Mouse (Mus musculus): ENCODE measurements at regions not wholly inside any gene's neighbourhood (a gene's known extent, or its start where the extent isn't known, plus 50 kb on each side); places are given as distances from the start of the nearest gene placed in this dataset.

DNA sequence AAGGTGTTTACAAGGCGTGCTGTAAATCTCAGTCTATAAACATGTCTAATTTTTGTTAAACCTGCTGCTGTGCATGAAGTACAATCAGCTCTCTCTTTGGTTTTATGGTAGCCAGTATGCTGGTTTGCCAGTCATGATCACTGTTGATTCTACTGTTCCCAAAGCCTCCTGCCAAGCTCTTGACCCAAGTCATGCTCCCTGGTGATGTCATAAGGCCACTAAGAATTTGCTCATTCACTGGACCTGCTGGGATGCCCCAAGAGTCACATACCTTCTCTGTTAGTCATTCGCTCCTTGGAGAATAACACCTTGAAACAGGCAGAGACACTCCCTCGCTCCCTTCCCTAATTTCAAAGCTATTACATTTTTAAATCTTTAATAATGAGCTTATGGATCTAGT is 207.2 kb downstream of the Npr3 start:
- TF ChIP-seq FOSL1 (IDR thresholded peaks at IDR 0.05; ENCODE audit: insufficient read depth, low read length, poor library complexity, severe bottlenecking): no peak
- no peak for TF ChIP-seq CEBPB (IDR thresholded peaks at IDR 0.05; ENCODE audit: low read depth)
- no peak for TF ChIP-seq MAX (IDR thresholded peaks at IDR 0.05)
- no peak for TF ChIP-seq MYOD1 (IDR thresholded peaks at IDR 0.05; ENCODE audit: control insufficient read depth, insufficient read length, low read depth)
- TF ChIP-seq CTCF (IDR thresholded peaks at IDR 0.05; ENCODE audit: control insufficient read depth, insufficient read depth, insufficient read length): no peak
- no peak for TF ChIP-seq USF1 (IDR thresholded peaks at IDR 0.05; ENCODE audit: low read depth)
- no peak for TF ChIP-seq MYOG (IDR thresholded peaks at IDR 0.05; ENCODE audit: control insufficient read depth, extremely low read depth, insufficient read length)
- H3ac ChIP-seq (ENCODE audit: control insufficient read depth, insufficient read length, low read depth): no peak overlapping the region
- H3K27me3 ChIP-seq (ENCODE audit: control insufficient read depth, insufficient read depth, insufficient read length): no peaks in the 10 kb centered on the region
- no peak overlapping the region for H3K4me3 ChIP-seq (ENCODE audit: insufficient read depth, poor library complexity, severe bottlenecking)
- H3K79me3 ChIP-seq (ENCODE audit: low read depth): no peaks in the 10 kb centered on the region
- no peaks in the 10 kb centered on the region for H3K36me3 ChIP-seq (ENCODE audit: control insufficient read depth, insufficient read depth)
- H3K79me2 ChIP-seq (ENCODE audit: control insufficient read depth, insufficient read depth): no peaks in the 10 kb centered on the region

DNA sequence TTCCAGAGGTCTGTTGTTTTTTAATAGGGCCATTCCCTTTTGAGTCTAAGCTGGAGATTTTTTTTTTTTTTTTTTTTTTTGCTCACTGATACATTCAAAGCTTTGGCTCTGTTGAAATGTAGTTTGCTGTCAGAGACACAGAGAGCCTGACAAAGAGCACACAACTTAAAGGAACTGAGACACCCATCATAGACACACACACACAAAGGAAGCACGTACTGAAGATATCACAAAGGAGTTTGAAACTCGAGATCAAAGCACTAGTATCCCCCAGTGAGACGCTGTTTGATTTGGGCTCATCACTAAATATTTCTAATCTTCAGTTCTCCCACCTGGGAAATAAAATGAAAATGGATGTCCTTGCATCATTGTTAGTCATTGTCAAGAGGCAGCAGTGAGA is 210.0 kb downstream of the Npr3 start:
- Histone ChIP-seq H3K36me3 (ENCODE audit: control insufficient read depth, insufficient read depth) (no peaks in the 10 kb centered on the region), H3K27me3 (ENCODE audit: control insufficient read depth, insufficient read depth, insufficient read length) (no peaks in the 10 kb centered on the region), H3ac (ENCODE audit: control insufficient read depth, insufficient read length, low read depth) (no peak overlapping the region), H3K4me3 (ENCODE audit: insufficient read depth, poor library complexity, severe bottlenecking) (no peak overlapping the region), H3K79me2 (ENCODE audit: control insufficient read depth, insufficient read depth) (no peaks in the 10 kb centered on the region), H3K79me3 (ENCODE audit: low read depth) (no peaks in the 10 kb centered on the region)
- TF ChIP-seq USF1 (IDR thresholded peaks at IDR 0.05; ENCODE audit: low read depth) (no peak), FOSL1 (IDR thresholded peaks at IDR 0.05; ENCODE audit: insufficient read depth, low read length, poor library complexity, severe bottlenecking) (no peak), CEBPB (IDR thresholded peaks at IDR 0.05; ENCODE audit: low read depth) (no peak), CTCF (IDR thresholded peaks at IDR 0.05; ENCODE audit: control insufficient read depth, insufficient read depth, insufficient read length) (no peak), MYOG (IDR thresholded peaks at IDR 0.05; ENCODE audit: control insufficient read depth, extremely low read depth, insufficient read length) (no peak), MYOD1 (IDR thresholded peaks at IDR 0.05; ENCODE audit: control insufficient read depth, insufficient read length, low read depth) (no peak), MAX (IDR thresholded peaks at IDR 0.05) (no peak)

DNA sequence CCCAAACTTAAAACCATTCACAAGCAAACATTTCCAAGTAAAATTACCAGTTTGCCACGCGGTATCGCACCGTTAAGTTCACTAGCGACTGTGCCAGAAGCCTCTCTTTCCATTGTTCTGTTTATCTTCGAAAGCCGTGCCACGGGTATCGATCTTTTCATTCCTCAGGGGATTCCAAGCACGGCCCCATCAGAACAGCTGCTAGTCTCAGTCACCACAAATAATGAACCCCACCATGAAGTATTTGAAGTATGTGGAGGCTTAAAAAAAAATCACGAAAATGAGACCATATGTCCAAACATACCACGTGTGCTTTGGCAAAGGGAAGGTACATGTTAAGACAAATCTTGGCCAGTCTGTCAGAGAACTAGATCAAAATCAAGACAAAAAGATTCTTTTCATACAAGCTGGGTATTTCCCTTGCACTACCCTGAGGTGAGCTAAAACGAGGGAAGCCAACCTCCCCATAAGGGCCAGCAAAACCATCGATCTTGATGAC is 213.3 kb downstream of the Npr3 start:
- H3ac ChIP-seq (ENCODE audit: control insufficient read depth, insufficient read length, low read depth): no peak overlapping the region
- no peaks in the 10 kb centered on the region for H3K79me3 ChIP-seq (ENCODE audit: low read depth)
- TF ChIP-seq MYOD1 (IDR thresholded peaks at IDR 0.05; ENCODE audit: control insufficient read depth, insufficient read length, low read depth) (peak; percentile 79), CEBPB (IDR thresholded peaks at IDR 0.05; ENCODE audit: low read depth) (no peak), USF1 (IDR thresholded peaks at IDR 0.05; ENCODE audit: low read depth) (peak; percentile 77), CTCF (IDR thresholded peaks at IDR 0.05; ENCODE audit: control insufficient read depth, insufficient read depth, insufficient read length) (no peak), MYOG (IDR thresholded peaks at IDR 0.05; ENCODE audit: control insufficient read depth, extremely low read depth, insufficient read length) (no peak), MAX (IDR thresholded peaks at IDR 0.05) (peak; percentile 68)
- no peaks in the 10 kb centered on the region for H3K27me3 ChIP-seq (ENCODE audit: control insufficient read depth, insufficient read depth, insufficient read length)
- no peaks in the 10 kb centered on the region for H3K36me3 ChIP-seq (ENCODE audit: control insufficient read depth, insufficient read depth)
- no peak overlapping the region for H3K4me3 ChIP-seq (ENCODE audit: insufficient read depth, poor library complexity, severe bottlenecking)
- no peaks in the 10 kb centered on the region for H3K79me2 ChIP-seq (ENCODE audit: control insufficient read depth, insufficient read depth)

DNA sequence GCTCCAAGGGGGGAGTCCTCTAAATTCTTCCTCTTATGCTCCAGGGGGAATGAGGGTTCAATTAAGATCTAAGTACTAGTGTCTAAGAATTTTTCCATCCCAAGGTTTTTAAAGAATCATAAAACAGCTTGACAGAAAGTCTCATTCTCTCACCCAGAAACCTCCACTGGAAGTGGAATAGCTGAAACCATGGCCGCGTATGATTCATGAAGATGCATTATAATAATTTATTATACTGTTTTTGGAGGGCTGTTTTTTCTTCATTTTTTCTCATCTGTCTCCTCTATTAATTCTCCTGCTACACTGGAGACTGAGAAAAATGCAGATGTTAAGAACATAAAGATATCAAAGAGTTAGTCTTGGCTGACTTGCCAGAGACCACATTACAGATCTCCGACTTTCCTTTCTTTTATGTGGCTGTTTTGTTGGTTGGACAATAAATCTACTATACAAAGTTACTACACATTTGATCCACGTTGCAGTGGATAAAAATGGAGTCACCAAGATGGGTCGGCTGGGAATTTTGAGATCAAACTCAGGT is 242.2 kb downstream of the Npr3 start:
- Histone ChIP-seq H3K36me3 (ENCODE audit: control insufficient read depth, insufficient read depth) (no peaks in the 10 kb centered on the region), H3K79me3 (ENCODE audit: low read depth) (no peaks in the 10 kb centered on the region), H3K4me3 (ENCODE audit: insufficient read depth, poor library complexity, severe bottlenecking) (no peak overlapping the region), H3K27me3 (ENCODE audit: control insufficient read depth, insufficient read depth, insufficient read length) (no peaks in the 10 kb centered on the region), H3K79me2 (ENCODE audit: control insufficient read depth, insufficient read depth) (no peaks in the 10 kb centered on the region), H3ac (ENCODE audit: control insufficient read depth, insufficient read length, low read depth) (no peak overlapping the region)
- TF ChIP-seq MAX (IDR thresholded peaks at IDR 0.05) (no peak), USF1 (IDR thresholded peaks at IDR 0.05; ENCODE audit: low read depth) (no peak), CTCF (IDR thresholded peaks at IDR 0.05; ENCODE audit: control insufficient read depth, insufficient read depth, insufficient read length) (no peak), MYOG (IDR thresholded peaks at IDR 0.05; ENCODE audit: control insufficient read depth, extremely low read depth, insufficient read length) (no peak), MYOD1 (IDR thresholded peaks at IDR 0.05; ENCODE audit: control insufficient read depth, insufficient read length, low read depth) (no peak), CEBPB (IDR thresholded peaks at IDR 0.05; ENCODE audit: low read depth) (no peak), FOSL1 (IDR thresholded peaks at IDR 0.05; ENCODE audit: insufficient read depth, low read length, poor library complexity, severe bottlenecking) (no peak)

DNA sequence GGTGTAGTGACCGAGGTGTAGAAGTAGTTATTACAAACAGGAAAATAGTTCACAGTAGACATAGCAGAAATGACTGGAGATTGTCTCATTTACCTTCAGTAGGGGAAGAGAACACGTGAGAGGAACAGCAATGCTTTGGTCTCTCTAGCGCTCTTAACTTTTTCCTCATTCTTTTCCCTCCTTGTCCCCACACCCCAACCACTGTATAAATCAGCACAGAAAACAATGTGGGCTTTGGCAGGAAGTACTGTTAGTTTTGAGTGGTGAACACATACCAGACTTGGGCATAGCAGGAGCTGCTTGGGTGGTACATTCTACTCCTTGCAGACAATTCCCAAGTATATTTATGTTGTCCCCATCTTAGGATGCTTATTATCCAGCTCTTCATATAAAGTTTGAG is 251.9 kb downstream of the Npr3 start:
- H3K79me2 ChIP-seq (ENCODE audit: control insufficient read depth, insufficient read depth): no peaks in the 10 kb centered on the region
- H3K79me3 ChIP-seq (ENCODE audit: low read depth): no peaks in the 10 kb centered on the region

More for the DNA sequence above, 251.9 kb downstream of the Npr3 start:
- Histone ChIP-seq H3ac (ENCODE audit: control insufficient read depth, insufficient read length, low read depth) (no peak overlapping the region), H3K4me3 (ENCODE audit: insufficient read depth, poor library complexity, severe bottlenecking) (no peak overlapping the region), H3K36me3 (ENCODE audit: control insufficient read depth, insufficient read depth) (no peaks in the 10 kb centered on the region), H3K27me3 (ENCODE audit: control insufficient read depth, insufficient read depth, insufficient read length) (no peaks in the 10 kb centered on the region)
- TF ChIP-seq FOSL1 (IDR thresholded peaks at IDR 0.05; ENCODE audit: insufficient read depth, low read length, poor library complexity, severe bottlenecking) (no peak), MYOD1 (IDR thresholded peaks at IDR 0.05; ENCODE audit: control insufficient read depth, insufficient read length, low read depth) (no peak), MYOG (IDR thresholded peaks at IDR 0.05; ENCODE audit: control insufficient read depth, extremely low read depth, insufficient read length) (no peak), USF1 (IDR thresholded peaks at IDR 0.05; ENCODE audit: low read depth) (no peak), CEBPB (IDR thresholded peaks at IDR 0.05; ENCODE audit: low read depth) (no peak), MAX (IDR thresholded peaks at IDR 0.05) (no peak), CTCF (IDR thresholded peaks at IDR 0.05; ENCODE audit: control insufficient read depth, insufficient read depth, insufficient read length) (no peak)

All from C2C12 (cell line).